Mouse (Mus musculus): Measurements from ENCODE around the gene Plcg2. TPM values are rescaled to one million over a fixed set of nuclear protein-coding genes. Genes with fewer than 3 reads are reported as not detected.
A peak's percentile ranks its signal among the peaks of the same experiment; 100 is the strongest.

Gene Plcg2
- polyA plus RNA-seq, 1 experiment = 14.6 TPM

DNA sequence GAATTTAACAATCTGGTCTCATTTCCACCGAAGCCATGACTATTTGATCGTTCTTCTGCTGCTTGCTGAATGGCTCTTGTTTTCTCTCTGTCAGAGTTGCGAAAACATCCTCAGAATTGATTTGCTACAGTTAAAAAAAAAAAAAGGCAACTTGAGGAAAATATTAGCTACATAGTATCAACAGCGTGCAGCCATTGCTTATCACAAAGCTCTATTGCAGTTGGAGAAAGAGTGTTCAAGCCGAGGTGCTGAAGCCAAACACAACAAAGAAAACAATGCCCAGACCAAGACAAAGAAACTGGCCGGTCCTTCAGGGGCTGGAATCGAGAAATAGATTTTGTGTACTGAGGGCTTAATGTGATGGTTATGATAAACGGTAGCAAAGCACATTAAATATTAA, 47.0 kb downstream of the Plcg2 start:
- no peaks in the 10 kb centered on the region for H3K27me3 ChIP-seq (ENCODE audit: control insufficient read depth, insufficient read depth, low read length)
- TF ChIP-seq POLR2A (IDR thresholded peaks at IDR 0.05; ENCODE audit: low read depth, low read length) (no peak), CTCF (IDR thresholded peaks at IDR 0.05; ENCODE audit: extremely low read depth, insufficient read length, insufficient replicate concordance, low read depth, low read length) (no peak)
- H3K36me3 ChIP-seq (ENCODE audit: control insufficient read depth, insufficient read depth, low read length) = no peaks in the 10 kb centered on the region
- H3K27ac ChIP-seq (ENCODE audit: insufficient read depth, low read depth, low read length) = no peak overlapping the region
- H3K4me3 ChIP-seq (ENCODE audit: low read depth, low read length) = no peak overlapping the region
- H3K4me1 ChIP-seq (ENCODE audit: control insufficient read depth, insufficient read depth, insufficient read length, low read length) = peaks cover 15% of the 10 kb centered on the region
- WGBS = 84% methylated on average over 8 of the region's 8 CpGs

DNA sequence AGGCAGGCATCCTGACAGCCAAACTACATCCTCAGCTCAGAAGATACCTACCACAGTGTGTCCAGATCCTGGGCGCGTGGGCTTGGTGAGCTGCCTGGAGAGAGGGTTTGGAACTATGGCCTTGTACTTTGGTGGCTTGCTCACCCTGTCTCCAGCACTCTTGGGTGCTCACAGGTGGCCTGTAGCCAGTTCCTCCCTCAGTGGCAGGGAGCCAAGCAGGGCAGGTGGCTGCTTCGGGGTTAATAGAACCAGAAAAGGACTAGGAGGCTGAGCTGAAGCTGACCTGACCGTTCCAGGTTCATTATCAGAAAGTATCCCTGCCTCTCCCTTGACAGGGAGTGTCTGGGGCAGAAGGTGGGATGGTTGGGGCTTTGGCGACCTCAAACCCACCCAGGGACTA, 48.3 kb downstream of the Plcg2 start:
- no peak for TF ChIP-seq POLR2A (IDR thresholded peaks at IDR 0.05; ENCODE audit: low read depth, low read length)
- no peak for TF ChIP-seq CTCF (IDR thresholded peaks at IDR 0.05; ENCODE audit: extremely low read depth, insufficient read length, insufficient replicate concordance, low read depth, low read length)
- Histone ChIP-seq H3K27ac (ENCODE audit: insufficient read depth, low read depth, low read length) (no peak overlapping the region), H3K4me3 (ENCODE audit: low read depth, low read length) (no peak overlapping the region), H3K4me1 (ENCODE audit: control insufficient read depth, insufficient read depth, insufficient read length, low read length) (peaks cover 15% of the 10 kb centered on the region), H3K36me3 (ENCODE audit: control insufficient read depth, insufficient read depth, low read length) (no peaks in the 10 kb centered on the region), H3K27me3 (ENCODE audit: control insufficient read depth, insufficient read depth, low read length) (no peaks in the 10 kb centered on the region)
- 19% methylated on average over 5 of the region's 5 CpGs for WGBS

GRCm38 (mm10) chr8:117547945-117548344, 49.9 kb downstream of the Plcg2 start:
- Histone ChIP-seq H3K27ac (ENCODE audit: insufficient read depth, low read depth, low read length) (no peak overlapping the region), H3K4me1 (ENCODE audit: control insufficient read depth, insufficient read depth, insufficient read length, low read length) (peaks cover 15% of the 10 kb centered on the region), H3K27me3 (ENCODE audit: control insufficient read depth, insufficient read depth, low read length) (no peaks in the 10 kb centered on the region), H3K36me3 (ENCODE audit: control insufficient read depth, insufficient read depth, low read length) (no peaks in the 10 kb centered on the region), H3K4me3 (ENCODE audit: low read depth, low read length) (no peak overlapping the region)
- 72% methylated on average over 5 of the region's 5 CpGs for WGBS
- TF ChIP-seq POLR2A (IDR thresholded peaks at IDR 0.05; ENCODE audit: low read depth, low read length) = no peak
- peak; percentile 30; the same call in 1 of the 2 replicates for TF ChIP-seq CTCF (IDR thresholded peaks at IDR 0.05; ENCODE audit: extremely low read depth, insufficient read length, insufficient replicate concordance, low read depth, low read length)

- H3K27ac ChIP-seq (ENCODE audit: insufficient read depth, low read depth, low read length) = peak overlapping the region; percentile 25; the same call in 1 of the 2 replicates
- TF ChIP-seq CTCF (IDR thresholded peaks at IDR 0.05; ENCODE audit: extremely low read depth, insufficient read length, insufficient replicate concordance, low read depth, low read length) = no peak
- H3K27me3 ChIP-seq (ENCODE audit: control insufficient read depth, insufficient read depth, low read length) = no peaks in the 10 kb centered on the region
- H3K36me3 ChIP-seq (ENCODE audit: control insufficient read depth, insufficient read depth, low read length) = no peaks in the 10 kb centered on the region
- H3K4me3 ChIP-seq (ENCODE audit: low read depth, low read length) = no peak overlapping the region
- H3K4me1 ChIP-seq (ENCODE audit: control insufficient read depth, insufficient read depth, insufficient read length, low read length) = peaks cover 15% of the 10 kb centered on the region
- WGBS = 62% methylated on average over 4 of the region's 4 CpGs
These were observed 50.4 kb downstream of the Plcg2 start for GRCm38 (mm10) chr8:117548453-117548852.

- H3K27me3 ChIP-seq (ENCODE audit: control insufficient read depth, insufficient read depth, low read length) = no peaks in the 10 kb centered on the region
- peaks cover 11% of the 10 kb centered on the region for H3K4me1 ChIP-seq (ENCODE audit: control insufficient read depth, insufficient read depth, insufficient read length, low read length)
- H3K27ac ChIP-seq (ENCODE audit: insufficient read depth, low read depth, low read length) = no peak overlapping the region
- H3K4me3 ChIP-seq (ENCODE audit: low read depth, low read length) = no peak overlapping the region
- TF ChIP-seq POLR2A (IDR thresholded peaks at IDR 0.05; ENCODE audit: low read depth, low read length) (no peak), CTCF (IDR thresholded peaks at IDR 0.05; ENCODE audit: extremely low read depth, insufficient read length, insufficient replicate concordance, low read depth, low read length) (no peak)
- 76% methylated on average over 5 of the region's 5 CpGs for WGBS
- H3K36me3 ChIP-seq (ENCODE audit: control insufficient read depth, insufficient read depth, low read length) = no peaks in the 10 kb centered on the region
These were observed 52.4 kb downstream of the Plcg2 start for GRCm38 (mm10) chr8:117550529-117550928.

GRCm38 (mm10) chr8:117561014-117561413, 62.9 kb downstream of the Plcg2 start:
- WGBS = 34% methylated on average over 4 of the region's 4 CpGs
- H3K4me3 ChIP-seq (ENCODE audit: low read depth, low read length) = no peak overlapping the region
- H3K36me3 ChIP-seq (ENCODE audit: control insufficient read depth, insufficient read depth, low read length) = peaks cover 3% of the 10 kb centered on the region; the same call in 1 of the 2 replicates
- TF ChIP-seq CTCF (IDR thresholded peaks at IDR 0.05; ENCODE audit: extremely low read depth, insufficient read length, insufficient replicate concordance, low read depth, low read length) = no peak
- no peak for TF ChIP-seq POLR2A (IDR thresholded peaks at IDR 0.05; ENCODE audit: low read depth, low read length)
- peak overlapping the region; percentile 1; the same call in 1 of the 2 replicates for H3K27ac ChIP-seq (ENCODE audit: insufficient read depth, low read depth, low read length)
- H3K27me3 ChIP-seq (ENCODE audit: control insufficient read depth, insufficient read depth, low read length) = no peaks in the 10 kb centered on the region
- no peaks in the 10 kb centered on the region; the same call in 1 of the 2 replicates for H3K4me1 ChIP-seq (ENCODE audit: control insufficient read depth, insufficient read depth, insufficient read length, low read length)

- H3K4me3 ChIP-seq (ENCODE audit: low read depth, low read length) = peak overlapping the region; percentile 49
- no peaks in the 10 kb centered on the region; the same call in 1 of the 2 replicates for H3K4me1 ChIP-seq (ENCODE audit: control insufficient read depth, insufficient read depth, insufficient read length, low read length)
- peaks cover 3% of the 10 kb centered on the region; the same call in 1 of the 2 replicates for H3K36me3 ChIP-seq (ENCODE audit: control insufficient read depth, insufficient read depth, low read length)
- 20% methylated on average over 17 of the region's 17 CpGs for WGBS
- H3K27ac ChIP-seq (ENCODE audit: insufficient read depth, low read depth, low read length) = no peak overlapping the region
- TF ChIP-seq POLR2A (IDR thresholded peaks at IDR 0.05; ENCODE audit: low read depth, low read length) (no peak), CTCF (IDR thresholded peaks at IDR 0.05; ENCODE audit: extremely low read depth, insufficient read length, insufficient replicate concordance, low read depth, low read length) (no peak)
- no peaks in the 10 kb centered on the region for H3K27me3 ChIP-seq (ENCODE audit: control insufficient read depth, insufficient read depth, low read length)
These were observed 63.8 kb downstream of the Plcg2 start for GRCm38 (mm10) chr8:117561735-117562361.
